Mouse (Mus musculus) forebrain, embryonic 16.5 days (tissue): ENCODE data around the gene Vkorc1. TPM values are rescaled to one million over a fixed set of nuclear protein-coding genes. Genes with fewer than 3 reads are reported as not detected.

Source experiments
- ATAC-seq: fragments of 200-750 bp; cut with Nextera tagmentation; 2 replicates; pipeline ENCODE4 v1.8.0; 2017; ENCODE audit warnings: mild to moderate bottlenecking, moderate library complexity
- H3K27ac ChIP-seq: fragments of 300-500 bp; sonication (generic); 2 replicates; pipeline ENCODE4 v1.5.1; 2014; ENCODE audit warnings: low read length, control low read depth
- H3K27me3 ChIP-seq: fragments of 300-500 bp; sonication (generic); replicated peaks from 2 replicates; pipeline ENCODE4 v1.6.1; 2014; ENCODE audit warnings: low read length; ENCODE audit not compliant: control insufficient read depth, insufficient read depth
- H3K36me3 ChIP-seq: fragments of 300-500 bp; sonication (generic); 2 replicates; pipeline ENCODE4 v1.6.1; 2014; ENCODE audit not compliant: control insufficient read depth, insufficient read depth
- H3K4me1 ChIP-seq: fragments of 300-500 bp; sonication (generic); replicated peaks from 2 replicates; pipeline ENCODE4 v1.6.1; 2014; ENCODE audit warnings: low read length; ENCODE audit not compliant: control insufficient read depth, insufficient read depth
- H3K4me2 ChIP-seq: fragments of 300-500 bp; sonication (generic); 2 replicates; pipeline ENCODE4 v1.6.1; 2014; ENCODE audit warnings: mild to moderate bottlenecking, low read length, control low read depth
- H3K4me3 ChIP-seq: fragments of 300-500 bp; sonication (generic); replicated peaks from 2 replicates; pipeline ENCODE4 v1.5.1; 2014; ENCODE audit warnings: mild to moderate bottlenecking, low read length, control low read depth
- H3K9ac ChIP-seq: fragments of 300-500 bp; sonication (generic); replicated peaks from 2 replicates; pipeline ENCODE4 v1.6.1; 2014; ENCODE audit warnings: low read depth, low read length, control low read depth
- H3K9me3 ChIP-seq: fragments of 300-500 bp; sonication (generic); 2 replicates; pipeline ENCODE4 v1.6.1; 2016; ENCODE audit warnings: low read length; ENCODE audit not compliant: control insufficient read depth
- WGBS: fragments of 180-500 bp; shearing (Covaris S2); extraction: QIAGEN DNeasy Blood & Tissue Kit; methylation state at CpG from one replicate; pipeline ENCODE4 v1.1.7; 2014; 5-methylcytosine and 5-hydroxymethylcytosine counted together
- polyA plus RNA-seq: library from polyadenylated mRNA; unstranded; fragments of >200 nt; fragmentation: Nextera tagmentation; extraction: Ambion mirVana; gene quantifications from 2 replicates; pipeline ENCODE4 v1.2.1, GENCODE M21; 2015

Gene Vkorc1
- polyA plus RNA-seq, 1 experiment from 2014 or later = 63.9 TPM

- Histone ChIP-seq H3K9ac (no peak overlapping the region), H3K4me2 (no peak overlapping the region), H3K36me3 (no peaks in the 10 kb centered on the region), H3K27ac (no peak overlapping the region), H3K4me1 (no peaks in the 10 kb centered on the region), H3K27me3 (no peaks in the 10 kb centered on the region), H3K9me3 (no peaks in the 10 kb centered on the region), H3K4me3 (no peak overlapping the region)
- ATAC-seq = no peak
- 83% methylated on average over 6 of the region's 6 CpGs for WGBS
Measured at GRCm38 (mm10) chr7:127849973-127850875, 45.2 kb downstream of the Vkorc1 start.

Other genes starting within 250 kb of the Vkorc1 start
- 30.6 and 33.8 TPM in 2 replicates for gene Bcl7c, start 186.7 kb downstream of the Vkorc1 start, polyA plus RNA-seq
- 3.5 and 4.5 TPM in 2 replicates for gene Ctf1, start 182.9 kb downstream of the Vkorc1 start, polyA plus RNA-seq
- gene Ctf2, start 163.5 kb downstream of the Vkorc1 start, polyA plus RNA-seq = 0.11 and 0.17 TPM in 2 replicates
- 8.0 and 8.4 TPM in 2 replicates for gene Fbxl19, start 151.1 kb downstream of the Vkorc1 start, polyA plus RNA-seq
- gene Orai3, start 125.8 kb downstream of the Vkorc1 start, polyA plus RNA-seq = 9.5 and 9.6 TPM in 2 replicates
- 19.8 and 20.7 TPM in 2 replicates for gene Setd1a, start 118.9 kb downstream of the Vkorc1 start, polyA plus RNA-seq
- gene Gm49388, start 110.0 kb downstream of the Vkorc1 start, polyA plus RNA-seq = not detected in 2 replicates
- gene Hsd3b7, start 95.0 kb downstream of the Vkorc1 start, polyA plus RNA-seq = 7.3 and 10.7 TPM in 2 replicates
- gene Stx4a, start 71.3 kb downstream of the Vkorc1 start, polyA plus RNA-seq = 17.8 and 22.2 TPM in 2 replicates
- gene Stx1b, start 71.1 kb downstream of the Vkorc1 start, polyA plus RNA-seq = 37.9 and 50.8 TPM in 2 replicates
- 14.4 and 15.4 TPM in 2 replicates for gene Zfp646, start 19.4 kb downstream of the Vkorc1 start, polyA plus RNA-seq
- gene Zfp668, start 18.8 kb downstream of the Vkorc1 start, polyA plus RNA-seq = 43.4 and 45.4 TPM in 2 replicates
- gene Prss53, start 4.6 kb downstream of the Vkorc1 start, polyA plus RNA-seq = 0.87 and 1.3 TPM in 2 replicates
- not detected in 2 replicates for gene Gm21974, start 163 bp downstream of the Vkorc1 start, polyA plus RNA-seq
- gene Bckdk, start 8.5 kb upstream of the Vkorc1 start, polyA plus RNA-seq = 79.4 and 81.7 TPM in 2 replicates
- 53.3 and 55.4 TPM in 2 replicates for gene Kat8, start 16.9 kb upstream of the Vkorc1 start, polyA plus RNA-seq
- 0.19 and 0.32 TPM in 2 replicates for gene Prss8, start 34.5 kb upstream of the Vkorc1 start, polyA plus RNA-seq
- 13.2 TPM in 2 replicates for gene Prss36, start 51.1 kb upstream of the Vkorc1 start, polyA plus RNA-seq
- 342 and 386 TPM in 2 replicates for gene Fus, start 71.8 kb upstream of the Vkorc1 start, polyA plus RNA-seq
- 4.9 and 5.1 TPM in 2 replicates for gene Pycard, start 98.2 kb upstream of the Vkorc1 start, polyA plus RNA-seq
- gene Trim72, start 108.3 kb upstream of the Vkorc1 start, polyA plus RNA-seq = not detected in 2 replicates
- gene Itgam, start 167.0 kb upstream of the Vkorc1 start, polyA plus RNA-seq = 0.99 and 1.1 TPM in 2 replicates
- not detected in 2 replicates for gene Gm49368, start 167.1 kb upstream of the Vkorc1 start, polyA plus RNA-seq
- gene Itgax, start 233.9 kb upstream of the Vkorc1 start, polyA plus RNA-seq = not detected in 2 replicates